Mouse (Mus musculus) MEL (cell line): Measurements from ENCODE around the gene Cbr1. TPM values are rescaled to one million over a fixed set of nuclear protein-coding genes. Genes with fewer than 3 reads are reported as not detected.

Source experiments
- DNase-seq: peaks from one replicate; pipeline ENCODE4 v3.0.0; 2011; ENCODE audit warnings: low read depth, low spot score
- H3K27ac ChIP-seq: 2 replicates; pipeline ENCODE4 v1.5.1; 2012; ENCODE audit warnings: low read depth, mild to moderate bottlenecking, control low read depth, low read length, moderate library complexity; ENCODE audit not compliant: control insufficient read depth
- H3K27me3 ChIP-seq, 2 experiments: fragments of 150-350 bp in 1 of 2; sonication (generic) in 1 of 2; 2 replicates each; pipeline ENCODE4 v1.6.1; 2012; ENCODE audit warnings: low read length in 2 of 2, mild to moderate bottlenecking in 2 of 2, improper control_type of control experiment in 1 of 2, moderate library complexity in 1 of 2; ENCODE audit not compliant: insufficient read depth in 2 of 2, control insufficient read depth in 1 of 2
- H3K36me3 ChIP-seq, 2 experiments: 2 replicates each; pipeline ENCODE4 v1.6.1; 2012 to 2014; ENCODE audit warnings: low read length in 2 of 2, improper control_type of control experiment in 1 of 2, inconsistent platforms in 1 of 2, mild to moderate bottlenecking in 1 of 2; ENCODE audit not compliant: insufficient read depth in 2 of 2, control insufficient read depth in 1 of 2
- H3K4me1 ChIP-seq, 2 experiments: fragments of 150-350 bp in 1 of 2; sonication (generic) in 1 of 2; 2 replicates each; pipeline ENCODE4 v1.6.1; 2012; ENCODE audit warnings: low read length in 2 of 2, improper control_type of control experiment in 1 of 2, mild to moderate bottlenecking in 1 of 2; ENCODE audit not compliant: insufficient read depth in 2 of 2, control insufficient read depth in 1 of 2
- H3K4me3 ChIP-seq, 2 experiments: fragments of 150-350 bp in 1 of 2; sonication (generic) in 1 of 2; 2 replicates each; pipeline ENCODE4 v1.5.1; 2012; ENCODE audit warnings: low read depth in 2 of 2, low read length in 2 of 2, mild to moderate bottlenecking in 2 of 2, moderate library complexity in 2 of 2, control low read depth in 1 of 2, improper control_type of control experiment in 1 of 2; ENCODE audit not compliant: control insufficient read depth in 1 of 2, insufficient read depth in 1 of 2
- H3K79me2 ChIP-seq: 2 replicates; pipeline ENCODE4 v1.6.1; 2012; ENCODE audit warnings: mild to moderate bottlenecking, low read length, moderate library complexity; ENCODE audit not compliant: control insufficient read depth, poor library complexity, insufficient read depth
- H3K9ac ChIP-seq: 2 replicates; pipeline ENCODE4 v1.6.1; 2012; ENCODE audit warnings: low read depth, mild to moderate bottlenecking, control low read depth, low read length, moderate library complexity; ENCODE audit not compliant: control insufficient read depth, poor library complexity, severe bottlenecking
- H3K9me3 ChIP-seq: fragments of 150-350 bp; sonication (generic); replicated peaks from 2 replicates; pipeline ENCODE4 v1.6.1; 2012; ENCODE audit warnings: mild to moderate bottlenecking, low read length, improper control_type of control experiment, moderate library complexity; ENCODE audit not compliant: insufficient read depth
- CTCF ChIP-seq, 3 experiments: IDR thresholded peaks in 2 of 3; conservative IDR thresholded peaks in 1 of 3; 2 replicates each; pipeline ENCODE4 v1.5.1; 2011 to 2012; ENCODE audit warnings: low read length in 3 of 3, low read depth in 2 of 3, mild to moderate bottlenecking in 2 of 3, improper control_type of control experiment in 1 of 3, inconsistent platforms in 1 of 3, mixed read lengths in 1 of 3, moderate library complexity in 1 of 3; ENCODE audit not compliant: control insufficient read depth in 1 of 3, insufficient read depth in 1 of 3, poor library complexity in 1 of 3, severe bottlenecking in 1 of 3
- ELF1 ChIP-seq: IDR thresholded peaks from 2 replicates; pipeline ENCODE4 v1.6.1; 2014; ENCODE audit warnings: low read depth, mild to moderate bottlenecking, inconsistent platforms, low read length, improper control_type of control experiment, moderate library complexity
- GABPA ChIP-seq: IDR thresholded peaks from 2 replicates; pipeline ENCODE4 v1.6.1; 2012; ENCODE audit warnings: low read depth, mild to moderate bottlenecking, inconsistent platforms, low read length, improper control_type of control experiment, moderate library complexity
- KAT2A ChIP-seq: conservative IDR thresholded peaks from 2 replicates; pipeline ENCODE4 v1.6.1; 2012; ENCODE audit warnings: low read depth, low read length, improper control_type of control experiment, inconsistent platforms
- MAFK ChIP-seq: IDR thresholded peaks from 2 replicates; pipeline ENCODE4 v1.6.1; 2011; ENCODE audit warnings: low read depth, mild to moderate bottlenecking, low read length, improper control_type of control experiment, borderline replicate concordance
- MAX ChIP-seq: IDR thresholded peaks from 2 replicates; pipeline ENCODE4 v1.6.1; 2011; ENCODE audit warnings: low read length, improper control_type of control experiment
- MYC ChIP-seq: IDR thresholded peaks from 2 replicates; pipeline ENCODE4 v1.6.1; 2011; ENCODE audit warnings: low read depth, mild to moderate bottlenecking, low read length, improper control_type of control experiment, moderate library complexity
- POLR2AphosphoS5 ChIP-seq: IDR thresholded peaks from 2 replicates; pipeline ENCODE4 v1.6.1; 2012; ENCODE audit warnings: low read depth, borderline replicate concordance, mild to moderate bottlenecking, inconsistent platforms, low read length, moderate library complexity, mixed read lengths
- RCOR1 ChIP-seq: IDR thresholded peaks from 2 replicates; pipeline ENCODE4 v1.6.1; 2012; ENCODE audit warnings: low read depth, mild to moderate bottlenecking, inconsistent platforms, low read length, improper control_type of control experiment
- TAL1 ChIP-seq: IDR thresholded peaks from 2 replicates; pipeline ENCODE4 v1.6.1; 2012; ENCODE audit warnings: mild to moderate bottlenecking, inconsistent platforms, low read length, moderate library complexity, mixed read lengths
- TBP ChIP-seq: IDR thresholded peaks from 2 replicates; pipeline ENCODE4 v1.8.0; 2011; ENCODE audit warnings: low read depth, low read length, improper control_type of control experiment
- USF2 ChIP-seq, 2 experiments: IDR thresholded peaks; 2 replicates each; pipeline ENCODE4 v1.6.1; 2011 to 2012; ENCODE audit warnings: improper control_type of control experiment in 2 of 2, low read length in 2 of 2, borderline replicate concordance in 1 of 2, inconsistent platforms in 1 of 2, low read depth in 1 of 2, mild to moderate bottlenecking in 1 of 2; ENCODE audit not compliant: insufficient read depth in 1 of 2
- ZKSCAN1 ChIP-seq: IDR thresholded peaks from 2 replicates; pipeline ENCODE4 v1.6.1; 2012; ENCODE audit warnings: low read depth, mild to moderate bottlenecking, inconsistent platforms, low read length, improper control_type of control experiment, moderate library complexity
- ZMIZ1 ChIP-seq: IDR thresholded peaks from 2 replicates; pipeline ENCODE4 v1.6.1; 2012; ENCODE audit warnings: low read depth, mild to moderate bottlenecking, inconsistent platforms, low read length, improper control_type of control experiment, moderate library complexity
- ZNF384 ChIP-seq: IDR thresholded peaks from 2 replicates; pipeline ENCODE4 v1.6.1; 2012; ENCODE audit warnings: low read depth, mild to moderate bottlenecking, inconsistent platforms, low read length, improper control_type of control experiment
- polyA plus RNA-seq, 2 experiments: library from polyadenylated mRNA; stranded (reverse) in 1 of 2; unstranded in 1 of 2; fragments of >175 nt in 1 of 2; fragments of >200 nt in 1 of 2; gene quantifications; 2 replicates each; pipeline versions ENCODE4 v1.2.1 to v1.2.4; 2012; ENCODE audit warnings: low replicate concordance in 2 of 2, low read depth in 1 of 2; ENCODE audit not compliant: insufficient read length in 2 of 2, insufficient read depth in 1 of 2, missing spikeins in 1 of 2
- total RNA-seq: library from RNA; depleted of rRNA; stranded (reverse); fragments of 300-350 nt; gene quantifications from 2 replicates; pipeline ENCODE4 v1.2.3, GENCODE M21; 2012

Gene Cbr1
- total and polyA plus RNA-seq, 3 experiments = 63.0 to 140 TPM; not detected in 1

- no peak for TF ChIP-seq ZKSCAN1
- no peak overlapping the region for H3K27ac ChIP-seq
- H3K9ac ChIP-seq = no peak overlapping the region
- no peaks in the 10 kb centered on the region; a peak in 1 of 4 replicates for H3K36me3 ChIP-seq
- no peaks in the 10 kb centered on the region for H3K9me3 ChIP-seq
- no peak overlapping the region for H3K4me3 ChIP-seq
- no peaks in the 10 kb centered on the region for H3K79me2 ChIP-seq
- no peaks in the 10 kb centered on the region for H3K27me3 ChIP-seq
- DNase-seq = no peak
- H3K4me1 ChIP-seq = no peaks in the 10 kb centered on the region
Observed at GRCm38 (mm10) chr16:93590915-93591314, 14.7 kb upstream of the Cbr1 start.

GRCm38 (mm10) chr16:93591450-93592430 is 13.9 kb upstream of the Cbr1 start:
- DNase-seq = no peak
- Histone ChIP-seq H3K9ac (no peak overlapping the region), H3K36me3 (no peaks in the 10 kb centered on the region; a peak in 1 of 4 replicates), H3K4me1 (no peaks in the 10 kb centered on the region), H3K79me2 (no peaks in the 10 kb centered on the region), H3K27me3 (no peaks in the 10 kb centered on the region), H3K27ac (no peak overlapping the region), H3K4me3 (no peak overlapping the region), H3K9me3 (no peaks in the 10 kb centered on the region)
- no peak for TF ChIP-seq GABPA
- no peak for TF ChIP-seq MAFK
- no peak for TF ChIP-seq CTCF (IDR thresholded peaks at IDR 0.05 in 2 of 3, conservative IDR thresholded peaks at IDR 0.05 in 1 of 3; ENCODE audit: control insufficient read depth in 1 of 3, insufficient read depth in 1 of 3, low read depth in 2 of 3, low read length in 3 of 3, poor library complexity in 1 of 3, severe bottlenecking in 1 of 3)
- TF ChIP-seq MAX = no peak
- no peak for TF ChIP-seq ELF1

- no peaks in the 10 kb centered on the region for H3K79me2 ChIP-seq
- no peaks in the 10 kb centered on the region for H3K4me1 ChIP-seq
- no peak overlapping the region for H3K4me3 ChIP-seq
- no peak overlapping the region for H3K27ac ChIP-seq
- TF ChIP-seq ELF1 (no peak), MYC (no peak), CTCF (IDR thresholded peaks at IDR 0.05 in 2 of 3, conservative IDR thresholded peaks at IDR 0.05 in 1 of 3; ENCODE audit: control insufficient read depth in 1 of 3, insufficient read depth in 1 of 3, low read depth in 2 of 3, low read length in 3 of 3, poor library complexity in 1 of 3, severe bottlenecking in 1 of 3) (no peak), ZNF384 (no peak), TBP (no peak), KAT2A (no peak), ZMIZ1 (no peak), TAL1 (no peak), USF2 (IDR thresholded peaks at IDR 0.05; ENCODE audit: borderline replicate concordance in 1 of 2, insufficient read depth in 1 of 2, low read depth in 1 of 2, low read length in 2 of 2) (no peak), POLR2AphosphoS5 (no peak), ZKSCAN1 (no peak), RCOR1 (no peak)
- H3K27me3 ChIP-seq = no peaks in the 10 kb centered on the region
- no peaks in the 10 kb centered on the region; a peak in 1 of 4 replicates for H3K36me3 ChIP-seq
- no peak overlapping the region for H3K9ac ChIP-seq
- H3K9me3 ChIP-seq = no peaks in the 10 kb centered on the region
- DNase-seq = no peak
Observed at GRCm38 (mm10) chr16:93592711-93593110, 12.9 kb upstream of the Cbr1 start.
